Mouse (Mus musculus): ENCODE measurements at regions not wholly inside any gene's neighbourhood (a gene's known extent, or its start where the extent isn't known, plus 50 kb on each side); places are given as distances from the start of the nearest gene placed in this dataset.

- no peak for ATAC-seq (replicated peaks; ENCODE audit: extremely low read depth, insufficient read depth, low FRiP score)
- H3K4me1 ChIP-seq (ENCODE audit: control insufficient read depth, insufficient read depth, low read length), result no peaks in the 10 kb centered on the region
Observed at GRCm38 (mm10) chr13:99597891-99598290, 81.6 kb upstream of the Map1b start.

GRCm38 (mm10) chr13:99593846-99594813 is 77.8 kb upstream of the Map1b start:
- Histone ChIP-seq H3K9me3 (replicated peaks; ENCODE audit: control insufficient read depth, low read length) (no peaks in the 10 kb centered on the region), H3K36me3 (ENCODE audit: control insufficient read depth, insufficient read depth) (no peaks in the 10 kb centered on the region), H3K27ac (ENCODE audit: low read length) (no peak overlapping the region), H3K4me3 (ENCODE audit: low read length) (no peak overlapping the region), H3K4me2 (ENCODE audit: low read depth, low read length) (no peak overlapping the region), H3K4me1 (ENCODE audit: control insufficient read depth, insufficient read depth, low read length) (0 out of 2 replicates have a peak, but pooled peaks cover 4% of the 10 kb centered on the region), H3K9ac (ENCODE audit: low read length) (no peak overlapping the region), H3K27me3 (ENCODE audit: control insufficient read depth, insufficient read depth, low read length) (no peaks in the 10 kb centered on the region)
- 53% methylated on average over 17 of the region's 17 CpGs for WGBS
- ATAC-seq (replicated peaks; ENCODE audit: extremely low read depth, insufficient read depth, low FRiP score), result no peak

More at GRCm38 (mm10) chr13:99597891-99598290, 81.6 kb upstream of the Map1b start:
- WGBS, result 49% methylated on average over 2 of the region's 2 CpGs
- no peaks in the 10 kb centered on the region for H3K9me3 ChIP-seq (replicated peaks; ENCODE audit: control insufficient read depth, low read length)
- no peak overlapping the region for H3K4me2 ChIP-seq (ENCODE audit: low read depth, low read length)
- no peaks in the 10 kb centered on the region for H3K36me3 ChIP-seq (ENCODE audit: control insufficient read depth, insufficient read depth)
- no peak overlapping the region for H3K27ac ChIP-seq (ENCODE audit: low read length)
- no peaks in the 10 kb centered on the region for H3K27me3 ChIP-seq (ENCODE audit: control insufficient read depth, insufficient read depth, low read length)
- no peak overlapping the region for H3K4me3 ChIP-seq (ENCODE audit: low read length)
- no peak overlapping the region for H3K9ac ChIP-seq (ENCODE audit: low read length)

GRCm38 (mm10) chr13:99593243-99593635 is 76.9 kb upstream of the Map1b start:
- no peaks in the 10 kb centered on the region for H3K9me3 ChIP-seq (replicated peaks; ENCODE audit: control insufficient read depth, low read length)
- H3K4me3 ChIP-seq (ENCODE audit: low read length), result no peak overlapping the region
- H3K27ac ChIP-seq (ENCODE audit: low read length), result no peak overlapping the region
- H3K27me3 ChIP-seq (ENCODE audit: control insufficient read depth, insufficient read depth, low read length), result no peaks in the 10 kb centered on the region
- no peak overlapping the region for H3K4me2 ChIP-seq (ENCODE audit: low read depth, low read length)
- 0 out of 2 replicates have a peak, but pooled peaks cover 4% of the 10 kb centered on the region for H3K4me1 ChIP-seq (ENCODE audit: control insufficient read depth, insufficient read depth, low read length)
- ATAC-seq (replicated peaks; ENCODE audit: extremely low read depth, insufficient read depth, low FRiP score), result no peak
- H3K36me3 ChIP-seq (ENCODE audit: control insufficient read depth, insufficient read depth), result no peaks in the 10 kb centered on the region
- no peak overlapping the region for H3K9ac ChIP-seq (ENCODE audit: low read length)
- 65% methylated on average over 8 of the region's 8 CpGs for WGBS

- H3K9ac ChIP-seq (ENCODE audit: low read length), result no peak overlapping the region
- no peak overlapping the region for H3K4me3 ChIP-seq (ENCODE audit: low read length)
- H3K4me1 ChIP-seq (ENCODE audit: control insufficient read depth, insufficient read depth, low read length), result 0 out of 2 replicates have a peak, but pooled peaks cover 4% of the 10 kb centered on the region
- H3K9me3 ChIP-seq (replicated peaks; ENCODE audit: control insufficient read depth, low read length), result no peaks in the 10 kb centered on the region
- no peaks in the 10 kb centered on the region for H3K27me3 ChIP-seq (ENCODE audit: control insufficient read depth, insufficient read depth, low read length)
- no peaks in the 10 kb centered on the region for H3K36me3 ChIP-seq (ENCODE audit: control insufficient read depth, insufficient read depth)
- 0 out of 2 replicates have a peak overlapping the region, but pooled peaks have one; percentile 17 for H3K4me2 ChIP-seq (ENCODE audit: low read depth, low read length)
- no peak overlapping the region for H3K27ac ChIP-seq (ENCODE audit: low read length)
- ATAC-seq (replicated peaks; ENCODE audit: extremely low read depth, insufficient read depth, low FRiP score), result no peak
- WGBS, result 12% methylated on average over 15 of the region's 15 CpGs
Observed at GRCm38 (mm10) chr13:99592596-99593242, 76.4 kb upstream of the Map1b start.

GRCm38 (mm10) chr13:99588646-99589045 is 72.3 kb upstream of the Map1b start:
- WGBS, result 81% methylated on average over 8 of the region's 8 CpGs
- no peak overlapping the region for H3K4me2 ChIP-seq (ENCODE audit: low read depth, low read length)
- H3K9me3 ChIP-seq (replicated peaks; ENCODE audit: control insufficient read depth, low read length), result no peaks in the 10 kb centered on the region
- no peak overlapping the region for H3K9ac ChIP-seq (ENCODE audit: low read length)
- H3K27ac ChIP-seq (ENCODE audit: low read length), result no peak overlapping the region
- no peaks in the 10 kb centered on the region for H3K27me3 ChIP-seq (ENCODE audit: control insufficient read depth, insufficient read depth, low read length)
- no peak overlapping the region for H3K4me3 ChIP-seq (ENCODE audit: low read length)
- ATAC-seq (replicated peaks; ENCODE audit: extremely low read depth, insufficient read depth, low FRiP score), result no peak
- no peaks in the 10 kb centered on the region for H3K36me3 ChIP-seq (ENCODE audit: control insufficient read depth, insufficient read depth)
- H3K4me1 ChIP-seq (ENCODE audit: control insufficient read depth, insufficient read depth, low read length), result 0 out of 2 replicates have a peak, but pooled peaks cover 4% of the 10 kb centered on the region

- Histone ChIP-seq H3K9ac (ENCODE audit: low read length) (no peak overlapping the region), H3K36me3 (ENCODE audit: control insufficient read depth, insufficient read depth) (no peaks in the 10 kb centered on the region), H3K27ac (ENCODE audit: low read length) (no peak overlapping the region), H3K27me3 (ENCODE audit: control insufficient read depth, insufficient read depth, low read length) (no peaks in the 10 kb centered on the region), H3K4me3 (ENCODE audit: low read length) (no peak overlapping the region), H3K4me1 (ENCODE audit: control insufficient read depth, insufficient read depth, low read length) (no peaks in the 10 kb centered on the region), H3K9me3 (replicated peaks; ENCODE audit: control insufficient read depth, low read length) (no peaks in the 10 kb centered on the region), H3K4me2 (ENCODE audit: low read depth, low read length) (no peak overlapping the region)
- ATAC-seq (replicated peaks; ENCODE audit: extremely low read depth, insufficient read depth, low FRiP score), result no peak
- WGBS, result 59% methylated on average over 3 of the region's 3 CpGs
Observed at GRCm38 (mm10) chr13:99583841-99584240, 67.5 kb upstream of the Map1b start.

- no peak overlapping the region for H3K4me2 ChIP-seq (ENCODE audit: low read depth, low read length)
- no peaks in the 10 kb centered on the region for H3K4me1 ChIP-seq (ENCODE audit: control insufficient read depth, insufficient read depth, low read length)
- no peak overlapping the region for H3K27ac ChIP-seq (ENCODE audit: low read length)
- no peak overlapping the region for H3K4me3 ChIP-seq (ENCODE audit: low read length)
- no peaks in the 10 kb centered on the region for H3K36me3 ChIP-seq (ENCODE audit: control insufficient read depth, insufficient read depth)
- no peaks in the 10 kb centered on the region for H3K27me3 ChIP-seq (ENCODE audit: control insufficient read depth, insufficient read depth, low read length)
- H3K9me3 ChIP-seq (replicated peaks; ENCODE audit: control insufficient read depth, low read length), result no peaks in the 10 kb centered on the region; the same call in 1 of the 2 replicates
- no peak for ATAC-seq (replicated peaks; ENCODE audit: extremely low read depth, insufficient read depth, low FRiP score)
- WGBS, result 93% methylated on average over 5 of the region's 5 CpGs
- no peak overlapping the region for H3K9ac ChIP-seq (ENCODE audit: low read length)
Observed at GRCm38 (mm10) chr13:99580296-99580695, 64.0 kb upstream of the Map1b start.

- no peak overlapping the region for H3K4me3 ChIP-seq (ENCODE audit: low read length)
- H3K27me3 ChIP-seq (ENCODE audit: control insufficient read depth, insufficient read depth, low read length), result no peaks in the 10 kb centered on the region
Observed at GRCm38 (mm10) chr13:99579596-99580175, 63.3 kb upstream of the Map1b start.

More at GRCm38 (mm10) chr13:99579596-99580175, 63.3 kb upstream of the Map1b start:
- 70% methylated on average over 8 of the region's 8 CpGs for WGBS
- no peak for ATAC-seq (replicated peaks; ENCODE audit: extremely low read depth, insufficient read depth, low FRiP score)
- Histone ChIP-seq H3K27ac (ENCODE audit: low read length) (no peak overlapping the region), H3K4me1 (ENCODE audit: control insufficient read depth, insufficient read depth, low read length) (no peaks in the 10 kb centered on the region), H3K36me3 (ENCODE audit: control insufficient read depth, insufficient read depth) (no peaks in the 10 kb centered on the region), H3K4me2 (ENCODE audit: low read depth, low read length) (no peak overlapping the region), H3K9me3 (replicated peaks; ENCODE audit: control insufficient read depth, low read length) (no peaks in the 10 kb centered on the region; the same call in 1 of the 2 replicates), H3K9ac (ENCODE audit: low read length) (no peak overlapping the region)
